Mouse (Mus musculus) thymus, postnatal 36 days (tissue): ENCODE measurements around the gene Gm15217.

ENCODE experiments used
- DNase-seq, 2 experiments: peaks; one replicate each; pipeline ENCODE4 v3.0.0; 2022; ENCODE audit warnings: mixed read lengths in 2 of 2

Gm15217 gene

DNA sequence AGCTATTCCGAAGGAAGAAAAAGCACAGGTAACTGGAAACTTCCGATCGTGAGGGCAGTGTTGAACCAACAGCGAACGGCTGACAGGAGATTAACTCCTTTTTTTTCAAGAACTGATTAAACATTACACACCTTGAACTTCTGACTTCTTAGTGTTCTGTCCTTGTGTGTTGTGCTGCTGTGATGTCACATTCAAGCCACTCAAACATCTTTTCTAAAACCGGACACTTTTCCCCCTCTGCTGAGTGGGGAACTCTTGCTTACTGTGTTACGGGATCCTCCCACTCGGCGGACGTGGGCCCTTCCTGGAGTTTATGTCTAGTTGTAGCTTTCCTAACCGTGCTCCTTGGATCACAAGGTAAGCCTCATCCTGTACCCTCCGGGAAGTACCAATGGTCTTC, at the start of gene Gm15217:
Gene Gm15217 (plus strand): TSS at position 130 of the 400 bp plus-strand sequence.
- DNase-seq: no peak

DNA sequence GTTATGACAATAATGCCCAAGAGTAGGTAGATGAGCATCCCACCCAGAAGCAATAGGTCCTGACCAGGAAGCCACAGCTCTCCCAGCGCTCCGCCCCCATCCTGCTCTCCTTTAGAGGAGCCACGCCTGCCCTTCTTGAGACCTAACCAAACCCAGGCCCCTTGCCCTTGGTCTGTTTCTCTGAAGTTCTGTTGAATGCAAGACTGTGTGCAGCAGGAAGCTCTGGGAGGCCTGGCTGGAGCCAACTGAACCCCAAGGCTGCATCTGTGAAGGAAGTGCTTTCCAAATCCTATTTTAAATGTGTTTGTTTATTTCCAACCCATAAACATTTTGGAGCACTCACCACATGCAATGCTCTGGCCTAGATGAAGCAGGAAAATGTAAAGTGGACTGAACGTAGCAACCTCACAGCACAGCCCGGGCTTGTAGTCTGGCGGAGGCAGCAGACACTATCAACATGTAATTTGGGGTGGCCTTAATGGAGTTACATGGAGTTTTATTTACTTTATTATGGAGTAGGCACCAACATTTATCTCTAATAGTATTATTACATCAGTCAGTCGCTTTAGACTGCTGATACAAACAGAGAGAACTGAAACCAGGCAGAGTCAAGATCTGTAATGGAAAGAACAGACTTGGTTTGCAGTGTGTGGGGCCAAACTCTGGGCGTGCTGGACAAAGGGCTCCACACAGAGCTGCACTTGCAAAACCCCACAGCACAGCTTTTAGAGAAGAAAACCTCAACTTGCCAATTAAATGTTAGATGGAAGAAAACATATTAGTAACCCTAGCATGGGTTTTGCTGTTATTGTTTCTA, 45.6 kb upstream of the Gm15217 start:
- no peak for DNase-seq

DNA sequence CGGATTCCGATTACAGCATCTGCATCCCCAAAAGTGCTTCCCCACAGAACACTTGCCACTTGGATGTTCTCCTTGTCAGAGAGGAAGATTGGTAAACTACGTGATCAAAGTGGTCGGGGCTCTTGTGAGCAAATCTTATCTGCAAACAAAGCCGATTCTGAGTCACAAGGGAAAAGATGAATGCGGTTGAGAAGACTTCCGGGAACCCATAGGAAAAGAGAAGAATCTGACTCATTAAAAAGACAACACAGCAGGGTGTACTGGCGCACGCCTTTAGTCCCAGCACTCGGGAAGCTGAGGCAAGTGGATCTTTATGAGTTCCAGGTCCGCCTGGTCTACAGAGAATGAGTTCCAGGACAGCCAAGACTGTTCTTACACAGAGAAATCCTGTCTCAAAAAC, 40.4 kb upstream of the Gm15217 start:
- DNase-seq: no peak

DNA sequence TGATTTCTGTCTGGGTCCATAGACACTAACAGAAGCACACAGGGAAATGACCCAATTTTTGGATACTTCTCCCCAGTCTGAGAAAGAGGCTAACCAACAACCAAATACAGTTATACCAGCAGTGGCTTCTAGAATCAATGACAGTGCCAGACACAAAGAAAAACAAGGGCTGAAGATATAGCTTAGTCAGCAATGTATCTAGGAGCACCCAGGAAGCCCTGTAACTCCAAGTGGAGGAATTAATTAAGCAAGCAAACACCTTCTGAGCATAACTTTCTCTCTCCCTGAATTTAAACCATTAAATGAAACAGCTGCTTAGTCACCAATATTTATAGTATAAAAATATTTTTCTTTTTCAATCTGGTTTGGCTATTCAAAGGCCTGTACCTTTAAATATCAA, 34.5 kb upstream of the Gm15217 start:
- no peak for DNase-seq

DNA sequence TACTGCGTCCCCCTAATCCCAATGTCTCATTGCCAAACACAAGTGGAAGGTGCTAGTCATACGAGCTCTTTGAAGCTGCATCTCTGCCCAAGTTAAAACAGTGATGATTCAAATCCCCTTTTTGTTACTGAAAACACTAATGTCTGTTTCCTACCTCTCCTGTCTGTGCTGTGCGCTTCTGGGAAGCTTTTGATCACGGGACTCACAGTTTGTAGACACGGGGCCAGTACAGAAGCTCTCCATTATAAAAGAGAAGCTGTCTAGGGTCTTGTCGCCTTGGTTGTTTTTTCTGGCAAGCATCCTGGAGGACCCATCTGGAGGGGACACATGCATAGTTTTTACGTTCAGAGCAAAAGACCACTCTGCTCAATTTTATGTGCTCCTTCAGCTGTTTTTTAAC, 21.9 kb upstream of the Gm15217 start:
- DNase-seq: no peak

DNA sequence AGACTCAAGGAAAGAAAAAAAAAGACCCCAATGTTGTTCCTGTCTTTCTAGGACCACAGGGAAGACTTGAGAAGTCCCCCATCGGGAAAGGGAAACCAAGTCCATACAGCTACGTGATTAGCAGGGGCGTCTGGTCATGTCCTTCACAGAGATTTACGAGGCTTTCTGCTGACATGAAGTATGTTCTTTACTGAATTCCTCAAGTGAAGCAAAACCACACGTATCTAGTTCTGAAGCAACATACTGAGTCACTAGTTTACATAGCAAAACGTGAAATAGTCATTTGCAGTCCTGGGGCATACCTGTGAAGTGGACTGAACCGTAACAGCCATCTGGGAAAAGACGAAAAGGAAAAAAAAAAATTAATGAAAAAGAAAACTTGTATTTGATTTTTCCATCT, 21.5 kb upstream of the Gm15217 start:
- DNase-seq: no peak

DNA sequence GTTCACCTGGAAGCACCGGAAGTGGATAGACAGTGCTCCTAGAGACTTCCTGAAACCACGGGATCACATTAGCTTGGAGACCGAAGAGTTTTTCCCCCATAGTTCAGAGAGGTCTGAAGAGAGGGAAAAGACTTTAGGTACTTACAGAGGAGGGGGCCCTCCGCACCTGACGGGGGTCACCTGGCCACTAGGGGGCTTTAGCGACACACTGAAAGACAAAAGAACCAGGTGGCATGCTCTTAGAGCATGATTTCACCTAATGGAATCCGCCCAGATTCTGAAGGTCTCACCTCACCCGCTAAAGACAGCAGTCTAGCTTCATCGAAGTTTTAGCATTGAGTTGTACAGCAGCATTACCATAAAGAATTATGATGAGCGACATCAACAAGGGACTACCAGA, 16.0 kb upstream of the Gm15217 start:
- no peak for DNase-seq

DNA sequence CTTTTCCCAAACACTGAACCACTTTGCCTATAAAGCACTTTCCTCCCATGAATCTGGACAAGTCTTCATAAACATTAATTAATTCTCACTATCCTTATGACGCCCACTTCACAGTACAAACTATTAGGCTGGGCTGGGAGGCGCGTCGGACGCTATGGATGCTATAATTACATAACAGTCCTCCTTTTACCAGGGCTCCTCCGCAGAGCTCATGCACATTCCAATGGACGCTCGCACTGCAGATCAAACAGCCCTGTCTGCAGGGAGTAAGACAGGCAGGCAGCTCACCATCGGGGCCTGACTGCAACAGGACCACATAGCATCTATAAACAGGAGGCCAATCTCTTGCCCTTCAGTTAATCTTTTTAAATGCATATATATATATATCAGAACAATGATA, 6.8 kb upstream of the Gm15217 start:
- no peak for DNase-seq

DNA sequence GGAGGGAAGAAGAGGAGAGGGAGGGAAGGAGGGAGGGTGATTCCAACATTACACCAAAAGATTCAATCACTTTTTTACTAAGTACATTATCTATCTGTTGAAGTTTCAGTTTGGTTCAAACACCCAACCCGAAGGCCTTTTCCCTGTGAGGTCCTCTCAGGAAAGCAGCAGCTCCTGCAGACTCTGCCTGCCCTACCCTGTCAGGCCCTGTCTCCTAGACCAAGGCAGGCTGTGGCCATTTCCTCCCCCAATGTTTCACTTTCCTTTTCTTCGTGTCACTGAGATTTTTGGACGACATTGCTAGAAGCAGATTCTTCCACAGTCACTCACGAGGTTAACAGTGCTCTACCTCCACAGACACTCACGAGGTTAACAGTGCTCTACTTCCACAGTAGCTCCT, 3.4 kb upstream of the Gm15217 start:
- no peak for DNase-seq

DNA sequence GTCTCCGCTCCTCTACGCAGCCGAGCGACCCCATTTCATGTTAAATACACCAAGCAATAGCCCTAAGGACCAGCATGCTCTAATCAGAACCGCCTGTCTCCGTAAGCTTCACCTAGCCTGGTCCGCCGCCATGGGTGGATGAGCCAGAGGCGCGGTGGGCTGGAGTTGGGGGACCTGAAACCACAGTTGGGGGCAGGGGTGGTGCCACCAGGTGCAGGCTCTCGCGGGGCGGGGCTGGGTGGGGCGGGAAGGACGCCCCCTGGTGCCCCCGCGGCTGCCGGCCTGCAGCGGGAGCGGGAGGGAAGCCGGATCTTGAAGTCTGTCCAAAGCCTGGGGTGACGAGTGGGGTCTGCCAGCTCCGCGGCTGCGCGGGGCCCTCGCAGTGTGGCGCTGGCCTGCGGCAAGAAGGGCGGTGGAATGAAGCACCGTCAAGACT, 1.1 kb downstream of the Gm15217 start:
- peak in 1 of 2 experiments; percentile 11 for DNase-seq

DNA sequence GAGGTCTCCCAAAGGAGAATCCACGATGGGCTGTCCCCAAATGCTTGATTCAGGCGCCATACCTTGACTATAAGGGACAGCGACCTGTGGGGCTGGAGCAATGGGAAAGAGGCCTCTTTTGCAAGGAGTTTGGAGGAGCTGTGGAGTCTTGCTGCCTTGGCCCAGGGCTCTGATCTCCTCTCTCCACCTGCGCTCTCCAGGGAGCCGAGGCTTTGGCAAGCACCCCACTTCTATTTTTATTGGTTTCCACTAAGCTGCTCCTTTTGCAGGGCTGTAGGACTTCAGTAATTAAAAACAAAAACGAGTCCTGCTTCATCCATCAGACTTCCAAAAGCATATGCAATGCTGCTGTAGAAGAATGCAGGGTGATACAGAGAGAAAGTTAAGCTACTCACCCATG, 2.2 kb downstream of the Gm15217 start:
- DNase-seq: no peak

DNA sequence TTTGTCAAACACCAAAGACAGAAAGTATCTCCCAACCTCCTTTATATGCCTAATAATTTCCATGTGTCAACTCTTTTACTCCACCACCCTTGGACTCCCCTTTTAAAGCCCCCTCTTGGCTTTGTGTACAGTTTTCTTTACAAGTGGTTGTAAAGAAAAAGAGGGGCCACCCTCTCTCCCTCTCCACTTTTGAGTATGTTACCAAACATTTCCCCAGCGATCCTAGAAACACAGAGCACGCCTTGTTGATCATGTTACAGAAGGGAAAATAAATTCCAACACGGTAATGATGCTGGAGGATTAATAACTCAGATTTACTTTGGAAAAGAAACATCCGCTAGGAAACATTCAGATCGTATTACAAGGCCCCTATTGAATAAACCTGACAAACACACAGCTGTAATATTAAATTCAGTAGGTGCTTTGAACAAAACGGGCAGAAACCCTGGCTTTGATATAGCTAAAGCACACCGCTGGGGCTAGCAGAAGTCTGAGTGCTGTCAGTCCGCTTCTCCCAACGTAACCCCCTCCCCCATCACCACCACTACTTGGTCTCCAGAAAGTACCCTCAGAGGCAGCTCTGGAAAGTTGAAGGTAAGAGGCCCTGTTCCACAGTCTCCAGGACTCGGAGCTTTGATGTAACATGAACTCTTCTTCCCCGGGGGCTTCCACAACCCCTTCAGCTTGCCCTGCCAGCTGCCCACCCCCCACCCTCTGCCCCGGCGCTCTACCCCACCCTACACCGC, 5.9 kb downstream of the Gm15217 start:
- no peak for DNase-seq

DNA sequence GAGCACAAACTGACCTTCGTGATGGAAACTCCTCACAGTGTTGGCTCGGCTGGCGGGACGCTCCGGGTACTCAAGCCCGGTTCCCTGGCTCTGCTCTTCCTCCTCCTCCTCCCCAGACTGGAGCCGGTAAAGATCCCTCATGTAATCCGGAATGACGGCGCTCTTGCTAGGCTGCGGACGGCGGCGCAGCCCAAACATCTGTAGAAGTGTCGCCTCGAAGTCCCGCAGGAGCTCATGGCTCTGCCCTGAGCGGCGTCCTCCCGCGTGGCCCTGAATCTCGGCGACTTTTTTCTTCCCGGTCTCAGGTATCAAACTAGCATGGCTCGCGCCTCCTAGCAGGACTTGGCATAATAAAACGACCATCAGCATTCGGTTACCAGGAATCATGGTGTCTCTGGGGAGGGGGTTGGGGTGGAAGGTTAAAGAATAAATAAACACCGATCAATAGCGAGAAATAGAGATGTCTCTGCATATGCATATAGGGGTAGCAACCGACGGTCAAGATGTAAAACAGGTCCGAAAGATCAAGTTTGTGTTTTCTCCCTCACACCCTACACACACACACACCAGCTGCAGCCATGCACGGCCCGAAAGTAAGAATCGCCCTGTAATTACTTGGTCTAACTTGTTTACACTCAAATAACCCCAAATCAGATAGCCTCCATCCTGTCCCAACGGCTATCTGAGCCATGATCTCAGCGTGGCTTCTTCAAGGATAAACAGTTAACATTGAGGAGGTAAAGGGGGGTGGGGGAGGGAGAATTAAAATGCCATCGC, 6.7 kb downstream of the Gm15217 start:
- DNase-seq: no peak

DNA sequence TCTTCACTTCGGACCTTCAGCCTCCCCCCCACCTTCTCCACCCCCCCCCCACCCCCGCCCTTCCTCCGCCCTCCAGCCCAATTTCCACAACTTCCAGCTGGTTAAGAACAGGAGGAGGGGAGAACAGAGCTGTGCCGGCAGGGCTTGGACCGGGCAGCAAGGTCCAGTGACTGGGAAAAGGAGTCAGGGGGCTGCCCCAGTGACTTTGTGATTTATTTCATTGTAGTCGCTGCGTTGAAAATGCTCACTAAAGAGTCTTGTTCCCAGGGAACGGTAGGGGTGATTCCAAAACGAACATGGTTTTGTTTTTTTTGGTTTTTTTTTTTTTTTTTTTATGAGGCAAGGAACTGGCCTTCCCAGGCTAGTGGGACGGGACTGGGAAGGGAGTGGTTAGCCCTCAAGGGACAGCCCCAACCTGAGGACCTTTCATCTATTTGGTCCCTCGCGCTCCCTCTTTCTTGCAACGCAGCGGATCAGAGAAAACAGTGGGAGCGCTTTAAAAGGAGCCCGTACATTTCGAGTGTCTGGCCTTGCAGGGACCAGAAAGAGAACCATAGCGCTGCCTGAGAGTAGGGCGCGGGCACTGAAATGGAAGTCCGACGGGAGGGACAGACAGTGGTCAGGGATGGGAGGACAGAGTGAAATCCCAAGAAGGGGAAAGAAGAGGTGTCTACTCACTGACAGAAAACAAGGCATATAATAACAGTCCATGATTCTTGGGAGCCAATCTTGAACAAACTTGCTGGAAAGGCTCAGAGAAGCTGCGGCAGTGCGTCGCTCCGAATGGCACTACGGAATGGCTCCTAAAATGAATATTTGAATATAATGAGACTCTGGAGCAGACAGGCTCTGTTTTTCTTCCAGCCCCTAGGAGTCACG, 7.5 kb downstream of the Gm15217 start:
- no peak for DNase-seq

DNA sequence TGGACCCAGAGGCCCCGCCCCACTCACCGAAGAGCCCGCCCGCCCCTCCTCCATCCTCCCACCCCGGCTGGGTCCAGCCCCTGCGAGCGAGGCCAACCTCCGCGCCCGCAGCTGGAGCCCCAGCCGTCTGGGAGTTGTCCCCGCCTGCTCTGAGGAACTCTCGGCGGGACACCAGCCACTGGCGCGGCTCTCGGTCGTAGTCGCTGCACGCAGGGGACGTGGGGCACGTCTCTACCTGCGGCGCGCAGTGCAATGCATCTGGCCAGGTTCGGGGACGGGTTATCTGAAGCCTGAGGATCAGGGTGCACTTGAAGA, 8.1 kb downstream of the Gm15217 start:
- peak in 1 of 2 experiments; percentile 15 for DNase-seq

DNA sequence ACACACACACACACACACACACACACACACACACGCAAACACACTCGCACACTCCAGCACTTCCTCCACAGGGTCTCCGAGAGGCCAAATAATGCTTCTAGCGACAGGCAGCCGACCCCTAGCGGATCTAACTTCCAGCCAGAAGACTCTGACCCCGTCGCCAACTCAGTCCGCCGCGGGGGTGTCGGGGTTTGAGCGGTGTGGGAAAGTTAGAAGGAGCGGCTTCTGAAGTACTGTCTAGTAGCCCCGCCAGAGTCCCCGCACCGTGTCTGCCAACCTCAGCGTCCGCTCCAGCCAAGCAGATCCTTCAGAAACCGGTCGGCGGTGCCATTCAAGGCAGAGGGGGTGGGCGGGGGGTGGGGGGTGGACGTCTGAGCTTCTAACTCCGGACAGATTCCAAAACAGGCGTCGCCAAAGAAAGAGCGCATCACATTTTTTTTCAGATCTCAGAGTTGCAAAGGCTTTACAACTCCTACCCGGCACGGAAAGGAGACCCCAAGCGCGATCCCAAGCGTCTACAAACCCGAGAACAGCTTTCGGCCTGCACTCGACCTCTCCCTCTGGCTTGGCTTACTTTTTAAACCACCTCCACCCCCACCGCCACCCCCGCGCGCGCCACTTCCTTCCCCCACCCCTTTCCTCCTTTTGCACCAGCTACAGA, 8.7 kb downstream of the Gm15217 start:
- no peak for DNase-seq

DNA sequence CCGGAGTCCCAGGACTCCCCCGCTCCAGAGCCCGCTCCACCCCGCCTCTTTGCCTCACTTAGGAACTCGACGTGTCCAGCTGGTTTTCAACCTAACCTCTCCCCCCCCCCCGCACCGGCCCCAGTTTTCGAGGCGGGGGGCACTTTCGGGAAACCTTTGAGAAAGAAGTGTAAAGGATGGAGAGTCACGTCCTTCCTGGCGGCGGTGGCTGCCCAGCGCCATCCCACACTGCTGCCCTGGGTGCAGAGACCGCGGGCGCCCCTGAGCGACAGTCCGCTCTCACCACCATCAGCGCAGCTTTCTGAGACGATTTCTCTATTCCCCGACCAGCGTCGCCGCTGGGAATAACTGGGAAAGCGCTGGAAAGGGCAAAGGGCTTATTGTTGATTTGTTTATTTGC, 9.4 kb downstream of the Gm15217 start:
- no peak for DNase-seq

DNA sequence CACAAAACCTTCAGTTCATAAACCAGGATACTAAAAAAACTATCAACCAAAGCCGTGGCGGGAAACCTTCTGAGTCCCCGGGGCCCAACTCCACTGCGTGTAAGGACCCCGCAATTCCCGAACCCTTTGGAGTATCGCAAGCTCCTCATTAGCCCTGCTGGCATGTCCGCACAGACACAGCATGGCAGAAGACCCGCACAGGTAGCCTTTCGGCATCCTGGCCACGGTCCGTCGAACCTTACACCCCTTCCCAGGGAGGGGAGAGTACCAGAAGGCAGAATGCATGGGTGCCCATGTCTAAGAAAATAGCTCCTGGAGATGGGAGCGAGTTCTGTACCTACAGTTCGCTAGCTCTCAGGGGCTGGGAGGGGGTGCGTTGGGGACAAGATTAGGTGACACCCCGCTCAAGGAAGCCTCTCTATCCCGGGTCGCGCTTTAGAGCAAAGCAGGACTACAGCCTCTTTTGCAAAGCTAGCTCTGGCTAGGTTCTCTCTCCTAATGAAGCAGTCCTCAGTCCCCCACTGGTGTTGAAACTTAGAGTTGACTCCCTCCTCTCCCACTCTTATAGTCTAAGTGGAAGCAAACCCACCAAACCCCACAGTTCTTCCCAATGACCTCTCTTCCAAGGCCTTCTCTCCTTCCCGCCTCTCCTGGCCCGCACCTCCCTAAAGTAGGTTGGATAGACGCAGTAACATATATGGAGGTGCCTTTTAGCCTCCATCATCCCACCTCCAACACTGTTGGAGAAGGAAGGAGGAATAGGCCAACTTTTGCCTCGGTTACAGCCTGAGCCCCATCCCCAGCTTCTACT, 10.4 kb downstream of the Gm15217 start:
- no peak for DNase-seq

DNA sequence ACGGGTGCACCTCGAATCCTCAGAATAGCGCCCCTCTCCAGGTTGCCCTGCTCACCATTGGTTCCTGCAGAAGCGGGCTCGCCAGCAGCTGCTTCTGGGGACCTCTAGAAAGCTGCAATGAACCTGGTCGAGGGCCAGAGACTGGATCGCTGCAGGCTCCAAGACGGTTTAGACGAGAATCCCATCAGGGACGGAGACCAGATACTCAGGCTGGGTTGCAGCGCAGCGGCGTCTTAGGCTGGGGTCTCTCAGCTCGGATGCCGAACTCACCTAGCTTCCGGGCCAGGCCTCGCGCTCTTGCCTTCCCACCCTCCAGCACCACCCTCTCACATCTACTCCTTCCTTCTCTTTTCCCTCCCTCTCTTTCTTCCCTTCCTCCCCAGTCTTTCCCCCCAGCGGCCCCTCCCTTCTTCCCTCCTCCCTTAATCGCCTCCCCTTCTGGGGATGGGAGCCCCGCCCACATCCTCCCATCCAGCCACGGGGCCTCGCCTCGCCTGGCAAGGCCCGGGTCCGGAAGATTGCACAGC, 11.1 kb downstream of the Gm15217 start, which contains the start of gene Bmp4:
Gene Bmp4 (minus strand): TSS at position 421 of the 527 bp plus-strand sequence.
- DNase-seq: no peak

DNA sequence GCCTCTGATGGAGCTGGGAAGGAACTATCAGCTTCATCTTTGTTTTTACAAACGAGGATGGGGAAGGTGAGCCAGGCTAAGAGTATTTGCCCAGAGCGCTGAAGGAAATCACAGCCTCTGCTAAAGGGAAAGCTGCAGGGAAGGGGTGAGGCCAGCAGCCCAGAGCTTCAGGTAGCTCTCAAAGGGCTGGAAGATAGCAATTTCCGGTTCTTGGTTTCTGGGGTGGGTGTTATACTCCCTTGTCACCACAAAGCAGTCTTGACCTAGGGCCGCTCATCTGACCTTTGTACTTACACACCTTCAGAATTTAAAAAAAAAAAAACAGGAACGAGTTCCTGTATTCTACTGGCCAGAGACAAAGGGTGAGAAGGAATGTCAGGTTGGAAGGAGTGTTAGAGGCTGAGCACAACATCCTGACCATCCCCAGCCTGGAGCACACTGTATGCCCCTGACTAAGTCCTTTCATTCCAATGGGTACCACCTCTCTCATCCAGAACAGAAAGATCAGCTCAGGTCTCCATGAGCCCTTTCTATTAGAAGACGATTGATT, 12.5 kb downstream of the Gm15217 start:
- no peak for DNase-seq
